Mouse (Mus musculus) testis, postnatal 14 days (tissue): ENCODE data around the gene Fbxo42.

ENCODE experiments used
- DNase-seq: peaks from one replicate; pipeline ENCODE4 v3.0.0; 2021; ENCODE audit warnings: low spot score

Fbxo42 gene

GRCm38 (mm10) chr4:141251071-141251470, 103.4 kb downstream of the Fbxo42 start:
- DNase-seq: no peak

- no peak for DNase-seq
Measured at GRCm38 (mm10) chr4:141252641-141253040, 104.9 kb downstream of the Fbxo42 start.
